Mouse (Mus musculus) retina, adult 2 months (tissue): ENCODE results near the gene Smr2.
"Not testable (repeated sequence)": the region's sequence is repeated elsewhere in the genome, so short reads cannot be mapped to it uniquely, and the experiment has no call there.

ENCODE experiments used
- DNase-seq: peaks from one replicate; pipeline ENCODE4 v3.0.0-alpha.2; 2012; ENCODE audit warnings: low read depth, low spot score

The Smr2 gene

DNA sequence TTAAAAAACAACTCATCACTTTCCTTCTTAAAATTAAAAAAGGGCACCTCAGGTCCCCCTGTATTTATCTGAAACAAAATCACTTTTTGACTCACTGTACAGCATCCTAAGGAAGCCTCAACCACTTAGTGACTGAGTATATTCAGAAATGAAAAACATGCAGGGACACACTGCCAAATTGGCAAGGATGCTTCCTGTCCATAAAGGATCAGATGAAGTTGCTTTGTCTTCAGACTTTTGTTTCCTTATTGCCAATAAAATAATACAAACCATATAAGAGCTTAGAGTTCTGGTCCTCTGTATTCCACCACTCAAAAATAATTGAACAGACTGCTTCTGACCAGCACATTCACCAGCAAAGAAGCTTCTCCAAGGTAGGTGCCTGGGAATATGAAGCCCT, at the start of gene Smr2:
Gene Smr2 (plus strand): TSS at position 301 of the 400 bp plus-strand sequence.
- DNase-seq, result not testable (repeated sequence)

DNA sequence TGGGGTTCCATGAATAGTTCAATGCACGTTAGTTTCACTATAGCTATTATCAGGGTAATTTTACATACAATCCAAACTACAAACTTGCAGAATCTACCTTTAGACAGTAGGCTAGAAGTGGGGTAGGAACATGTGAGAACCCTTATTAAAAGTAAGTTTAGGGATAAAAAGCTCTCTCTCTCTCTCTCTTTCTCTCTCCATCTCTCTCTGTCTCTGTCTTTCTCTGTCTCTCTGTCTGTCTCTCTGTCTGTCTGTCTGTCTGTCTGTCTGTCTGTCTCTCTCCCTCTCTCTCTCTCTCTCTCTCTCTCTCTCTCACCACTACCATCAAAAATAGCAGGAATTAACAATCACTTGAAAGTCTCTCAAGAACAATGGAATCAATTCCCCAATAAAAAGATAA, 25.1 kb downstream of the Smr2 start, which contains the start of gene Gm11116:
Gene Gm11116 (minus strand): TSS at position 101 of the 400 bp plus-strand sequence.
- no peak for DNase-seq

GRCm38 (mm10) chr5:88153999-88154398, 67.6 kb downstream of the Smr2 start, which contains the start of gene Gm11115:
Gene Gm11115, minus strand, starts transcription at chr5:88154099.
- no peak for DNase-seq
